ENCODE assay signal across 26 mouse cellular contexts in the genomic region with DNA sequence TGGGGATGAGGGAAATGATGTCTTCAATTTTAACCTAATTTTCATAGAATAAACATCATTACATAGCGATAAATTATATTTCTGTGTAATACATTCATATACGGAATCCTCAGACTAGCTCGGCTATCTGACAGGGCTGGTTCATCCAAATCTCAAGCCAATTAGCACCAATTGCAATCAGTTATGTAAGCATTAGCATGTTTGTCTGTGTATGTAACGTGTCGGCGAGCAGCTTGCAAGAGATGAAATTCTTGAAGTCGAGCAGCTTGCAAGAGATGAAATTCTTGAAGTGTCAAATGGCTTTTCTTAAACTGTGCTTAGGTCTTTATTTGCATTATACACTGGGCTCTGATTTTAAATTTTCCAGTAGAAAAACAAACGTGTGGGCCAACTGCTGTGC.
A peak's percentile ranks its signal among the peaks of the same experiment; 100 is the strongest.
DNase-seq lines count a peak whose midpoint lies in the region; ATAC-seq and TF ChIP-seq lines count a peak whose summit lies in the region.
"Had no signal": no experiment of that assay in that cellular context is flagged by ENCODE, and none has a peak within 500 bp of the region (broad histone marks: within the 10 kb centered on the region; RNA-seq: fewer than 3 reads in every experiment).

No protein-coding gene starts in this region.

- H3K4me2 ChIP-seq in hindbrain, embryonic 14.5 days (replicated peaks), result peak overlapping the region; percentile 33
- H3K4me2 ChIP-seq in midbrain, postnatal 0 days (ENCODE audit: low read depth, low read length, poor library complexity, severe bottlenecking), result no peak overlapping the region
- H3K4me2 ChIP-seq: embryonic facial prominence, embryonic 13.5 days; heart, embryonic 11.5 days; limb, embryonic 15.5 days; lung, embryonic 15.5 days; midbrain, embryonic 12.5 days had no signal

- DNase-seq in layer of hippocampus, adult 2 months (ENCODE audit: low spot score in 2 of 2), result no peak
- DNase-seq in layer of hippocampus, adult 9-10 months (ENCODE audit: low spot score), result no peak
- peak; percentile 42 for DNase-seq in retina, postnatal 1 day
- DNase-seq in retina, embryonic 14.5 days (ENCODE audit: low spot score), result no peak
- DNase-seq in hindbrain, embryonic 14.5 days (ENCODE audit: low spot score), result peak; percentile 49
- DNase-seq in midbrain, postnatal 0 days (ENCODE audit: low spot score), result peak; percentile 33
- no peak for DNase-seq in left cerebral cortex, postnatal 14 days (ENCODE audit: low spot score in 2 of 2)
- no peak for DNase-seq in heart, adult 18-20 months
- DNase-seq: adrenal gland, adult 2 months; B cell, adult 2 months; cerebellum, adult 2 months; cerebellum, postnatal 25 days; kidney, postnatal 36 days; layer of hippocampus, adult 9-11 months; left cerebral cortex, postnatal 4 days had no signal

- H3K9ac ChIP-seq in hindbrain, embryonic 14.5 days, result 0 out of 2 replicates have a peak overlapping the region, but pooled peaks have one; percentile 8
- H3K9ac ChIP-seq in midbrain, postnatal 0 days (replicated peaks; ENCODE audit: low read length, poor library complexity, severe bottlenecking), result no peak overlapping the region
- H3K9ac ChIP-seq: embryonic facial prominence, embryonic 13.5 days; limb, embryonic 15.5 days; liver, embryonic 14.5 days; lung, embryonic 15.5 days; midbrain, embryonic 12.5 days had no signal

- WGBS in hindbrain, embryonic 14.5 days, result 44% methylated on average over 8 of the region's 8 CpGs
- 39% methylated on average over 8 of the region's 8 CpGs for WGBS in midbrain, postnatal 0 days

- H3K27ac ChIP-seq in layer of hippocampus, adult 2 months, result 0 out of 2 replicates have a peak overlapping the region, but pooled peaks have one; percentile 36
- no peak overlapping the region for H3K27ac ChIP-seq in hindbrain, embryonic 14.5 days
- H3K27ac ChIP-seq in midbrain, postnatal 0 days (ENCODE audit: low read depth, low read length), result no peak overlapping the region
- H3K27ac ChIP-seq: embryonic facial prominence, embryonic 13.5 days; limb, embryonic 15.5 days; liver, embryonic 14.5 days; lung, embryonic 15.5 days; midbrain, embryonic 12.5 days had no signal

- no peaks in the 10 kb centered on the region for H3K36me3 ChIP-seq in hindbrain, embryonic 14.5 days (replicated peaks; ENCODE audit: control insufficient read depth, insufficient read depth)
- H3K36me3 ChIP-seq in midbrain, postnatal 0 days (ENCODE audit: insufficient read depth, low read length), result no peaks in the 10 kb centered on the region
- H3K36me3 ChIP-seq: embryonic facial prominence, embryonic 13.5 days; G1E; limb, embryonic 15.5 days; lung, embryonic 15.5 days; midbrain, embryonic 12.5 days had no signal

- no peak overlapping the region for H3K4me3 ChIP-seq in layer of hippocampus, adult 2 months
- H3K4me3 ChIP-seq in hindbrain, embryonic 14.5 days (replicated peaks; ENCODE audit: low read length), result no peak overlapping the region
- no peak overlapping the region for H3K4me3 ChIP-seq in midbrain, postnatal 0 days (ENCODE audit: low read depth, low read length)
- H3K4me3 ChIP-seq: embryonic facial prominence, embryonic 13.5 days; erythroblast, embryonic 14.5 days; limb, embryonic 15.5 days; lung, embryonic 15.5 days; midbrain, embryonic 12.5 days had no signal

- no peaks in the 10 kb centered on the region for H3K9me3 ChIP-seq in hindbrain, embryonic 14.5 days (ENCODE audit: control insufficient read depth, low read length)
- H3K9me3 ChIP-seq in midbrain, postnatal 0 days (ENCODE audit: low read length), result no peaks in the 10 kb centered on the region
- H3K9me3 ChIP-seq: embryonic facial prominence, embryonic 13.5 days; limb, embryonic 15.5 days; lung, embryonic 15.5 days; midbrain, embryonic 12.5 days had no signal

- intact Hi-C loops in left cerebral cortex, postnatal 14 days (cut with DNase I), result no loop called here

- H3K27me3 ChIP-seq in hindbrain, embryonic 14.5 days (ENCODE audit: control insufficient read depth, insufficient read depth, low read length), result no peaks in the 10 kb centered on the region
- no peaks in the 10 kb centered on the region for H3K27me3 ChIP-seq in midbrain, postnatal 0 days (ENCODE audit: insufficient read depth, low read length)
- H3K27me3 ChIP-seq: CH12.LX; embryonic facial prominence, embryonic 13.5 days; limb, embryonic 15.5 days; lung, embryonic 15.5 days; midbrain, embryonic 12.5 days; Patski had no signal

- no peak for ATAC-seq in hindbrain, embryonic 14.5 days (ENCODE audit: low FRiP score)
- no peak for ATAC-seq in midbrain, postnatal 0 days (ENCODE audit: low FRiP score)
- ATAC-seq: intestine, embryonic 16.5 days; Patski had no signal

- no peak for TF ChIP-seq CTCF in layer of hippocampus, adult 2 months (conservative IDR thresholded peaks at IDR 0.05)
- TF ChIP-seq CTCF in midbrain, postnatal 0 days (IDR thresholded peaks at IDR 0.05), result no peak

- peaks cover 15% of the 10 kb centered on the region for H3K4me1 ChIP-seq in hindbrain, embryonic 14.5 days (replicated peaks; ENCODE audit: control insufficient read depth, insufficient read depth, low read length)
- no peaks in the 10 kb centered on the region for H3K4me1 ChIP-seq in midbrain, postnatal 0 days (ENCODE audit: insufficient read depth, low read length)
- H3K4me1 ChIP-seq: limb, embryonic 15.5 days; lung, embryonic 15.5 days had no signal

Comparison
In these comparisons a context has a peak if more than half of its experiments do, and no peak if none do; other contexts are left out.
1. DNase-seq: peak in retina, postnatal 1 day (single experiment), hindbrain, embryonic 14.5 days (single experiment) and midbrain, postnatal 0 days (single experiment); none in layer of hippocampus, adult 2 months (0 of 2), layer of hippocampus, adult 9-10 months (single experiment), retina, embryonic 14.5 days (single experiment), left cerebral cortex, postnatal 14 days (0 of 2) and heart, adult 18-20 months (0 of 2).